Mouse (Mus musculus) CD4-positive helper T cell, adult 2 months (primary cell): ENCODE data around the gene Pkd1.
A peak's percentile ranks its signal among the peaks of the same experiment; 100 is the strongest.

Experiments used
- DNase-seq: peaks from one replicate; pipeline ENCODE4 v3.0.0-alpha.2; 2012; ENCODE audit warnings: low read depth, missing footprints, low spot score

The Pkd1 gene

DNA sequence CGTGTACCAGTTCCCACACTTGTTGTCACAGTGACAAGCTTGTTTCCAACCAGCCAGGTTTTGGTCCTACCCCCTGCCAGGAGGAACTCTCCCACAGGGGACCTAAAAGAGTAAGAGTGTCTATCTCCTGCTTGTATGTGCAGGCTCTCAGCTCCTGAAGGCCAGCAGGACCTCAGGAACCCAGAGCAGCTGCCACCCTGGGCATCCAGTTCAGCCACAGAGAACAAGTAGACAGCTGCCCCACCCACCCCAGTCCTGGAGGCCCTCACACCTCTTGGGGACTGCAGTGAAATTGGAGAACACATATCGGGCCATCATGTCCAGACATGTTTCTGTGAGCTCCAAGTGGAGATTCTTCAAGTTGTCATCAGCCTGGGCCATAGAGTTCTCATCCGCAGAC lies 54.9 kb downstream of the Pkd1 start:
- DNase-seq = no peak

DNA sequence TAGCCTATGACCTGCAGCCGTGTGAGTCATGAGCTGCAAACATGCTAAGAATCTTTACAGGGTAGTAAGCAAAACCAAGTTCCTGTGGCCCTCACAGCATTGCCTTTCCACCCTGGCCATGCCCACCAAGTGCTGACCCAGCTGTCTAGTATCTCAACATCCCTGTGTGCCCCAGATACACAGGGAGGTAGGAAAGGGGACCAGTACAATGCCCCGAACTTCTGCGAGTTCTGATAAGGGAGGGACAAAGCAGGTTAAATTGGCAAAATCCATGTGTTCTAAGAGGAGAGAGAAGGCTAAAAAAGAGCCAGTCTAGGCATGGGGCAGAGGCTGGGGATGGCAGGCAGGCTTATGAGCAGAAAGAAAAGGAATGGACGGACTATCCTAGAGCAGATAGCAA lies 58.7 kb downstream of the Pkd1 start:
- no peak for DNase-seq

DNA sequence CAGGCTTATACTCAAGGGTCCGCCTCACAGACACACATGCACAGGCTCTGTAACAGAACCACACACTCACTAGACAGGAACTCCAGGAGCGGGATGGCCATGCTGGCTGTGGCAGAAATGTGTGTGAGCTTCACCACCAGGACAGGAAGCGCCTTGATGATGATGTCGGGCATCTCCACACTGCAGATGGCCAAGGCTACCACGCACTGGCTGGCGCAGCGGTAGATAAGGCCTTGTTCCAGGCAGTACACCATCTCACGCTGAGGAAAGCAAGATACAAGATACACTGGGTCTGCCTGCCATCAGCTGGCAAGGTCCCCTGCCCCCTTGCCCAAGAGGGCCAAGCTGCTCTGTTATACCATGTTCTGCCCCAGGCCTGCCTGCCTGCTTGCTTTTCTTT lies 59.2 kb downstream of the Pkd1 start:
- DNase-seq = no peak

DNA sequence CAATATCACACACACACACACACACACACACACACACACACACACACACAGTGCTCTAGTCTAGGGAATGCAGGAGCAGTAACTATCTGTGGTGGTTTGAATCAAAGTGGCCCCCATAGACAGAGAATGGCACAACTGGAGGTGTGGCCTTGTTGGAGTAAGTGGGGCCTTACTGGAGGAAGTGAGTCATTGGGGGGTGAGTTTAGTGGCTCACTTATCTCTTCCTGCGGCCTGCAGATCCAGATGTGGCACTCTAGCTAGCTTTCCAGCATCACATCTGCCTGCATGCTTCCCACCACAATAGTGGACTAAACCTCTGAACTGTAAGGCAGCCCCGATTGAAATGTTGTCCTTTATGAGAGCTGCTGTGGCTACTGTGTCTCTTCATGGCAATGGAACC lies 61.1 kb downstream of the Pkd1 start:
- DNase-seq = no peak

DNA sequence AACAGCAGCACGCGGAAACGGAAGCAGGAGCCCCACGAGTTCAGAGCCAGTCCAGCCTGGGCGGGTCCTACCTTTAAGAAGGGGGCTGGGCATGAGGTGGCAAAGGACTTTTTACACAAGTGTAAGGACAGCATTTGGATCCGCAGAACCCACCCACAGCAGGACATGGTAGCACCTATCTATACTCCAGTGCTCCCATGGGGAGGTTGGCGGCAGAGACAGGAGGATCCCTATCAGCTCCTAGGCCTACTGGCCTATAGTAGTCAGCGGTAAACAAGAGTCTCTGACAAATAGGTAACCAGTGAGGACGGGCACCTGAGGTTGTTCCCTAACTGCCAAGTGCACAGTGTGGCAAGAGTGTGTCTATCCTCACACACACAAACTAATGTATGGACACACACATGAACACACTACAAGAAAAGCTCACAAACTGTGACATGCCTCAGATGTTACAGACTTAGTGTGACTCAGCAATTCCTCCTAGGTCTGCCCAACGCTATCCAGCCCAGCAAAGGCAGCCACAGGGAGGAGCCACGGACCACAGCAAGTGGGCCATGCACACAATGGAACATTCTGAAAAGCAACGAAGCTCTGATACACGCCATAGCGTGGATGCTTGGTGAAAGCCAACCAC lies 68.0 kb downstream of the Pkd1 start:
- DNase-seq = no peak

DNA sequence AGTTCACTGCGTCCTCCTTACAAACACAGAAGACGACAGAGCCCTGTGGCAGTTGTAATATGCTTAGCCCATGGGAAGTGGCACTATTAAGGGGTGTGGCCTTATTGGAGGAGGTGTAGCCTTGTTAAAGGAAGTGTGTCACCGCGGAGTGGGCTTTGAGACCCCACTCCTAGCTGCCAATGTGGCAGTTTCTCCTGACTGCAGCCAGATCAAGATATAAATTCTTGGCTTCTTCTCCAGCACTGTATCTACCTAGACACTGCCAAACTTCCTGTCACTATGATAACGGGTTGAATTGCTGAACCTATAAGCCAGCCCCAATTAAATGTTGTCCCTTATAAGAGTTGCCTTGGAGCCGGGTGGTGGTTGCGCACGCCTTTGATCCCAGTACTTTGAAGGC lies 75.8 kb downstream of the Pkd1 start:
- DNase-seq = no peak

DNA sequence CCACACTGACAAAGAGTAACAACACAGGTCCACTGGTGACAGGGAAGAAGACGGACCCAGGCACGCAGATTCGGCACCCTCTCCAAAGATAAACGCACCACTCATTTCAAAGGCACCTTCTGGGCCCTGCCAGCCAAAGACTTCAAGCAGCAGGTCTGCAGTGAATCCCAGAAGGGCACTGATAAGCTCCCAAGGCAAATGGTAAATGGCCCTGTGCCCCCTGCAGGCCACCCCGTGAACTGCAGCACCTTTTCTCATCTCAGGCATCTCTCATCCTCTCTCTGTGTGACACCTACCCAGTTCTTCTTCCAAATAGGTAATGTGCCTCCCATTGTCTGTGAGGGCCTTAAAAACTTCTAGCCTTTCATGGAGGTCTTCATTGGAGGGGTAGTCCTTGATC lies 79.0 kb downstream of the Pkd1 start:
- DNase-seq = peak; percentile 67

DNA sequence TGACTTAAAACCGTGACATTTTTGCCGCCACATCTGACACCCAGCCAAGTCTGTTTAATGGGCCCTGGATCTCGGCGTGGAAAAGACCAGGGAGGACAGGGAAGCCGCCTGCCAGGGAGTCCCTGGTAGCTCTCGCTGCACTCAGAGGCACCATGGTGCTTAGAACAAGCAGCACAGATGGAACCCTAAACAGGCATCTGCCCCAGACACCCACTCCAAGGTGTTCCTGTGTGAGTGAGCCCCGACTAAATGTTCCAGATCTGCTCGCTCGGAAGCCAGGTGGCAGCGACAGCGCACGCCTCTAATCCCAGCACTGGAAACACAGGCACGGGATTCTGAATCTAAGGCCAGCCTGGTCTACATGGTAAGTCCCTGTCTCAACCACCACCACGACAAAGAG lies 80.4 kb downstream of the Pkd1 start:
- DNase-seq = no peak

DNA sequence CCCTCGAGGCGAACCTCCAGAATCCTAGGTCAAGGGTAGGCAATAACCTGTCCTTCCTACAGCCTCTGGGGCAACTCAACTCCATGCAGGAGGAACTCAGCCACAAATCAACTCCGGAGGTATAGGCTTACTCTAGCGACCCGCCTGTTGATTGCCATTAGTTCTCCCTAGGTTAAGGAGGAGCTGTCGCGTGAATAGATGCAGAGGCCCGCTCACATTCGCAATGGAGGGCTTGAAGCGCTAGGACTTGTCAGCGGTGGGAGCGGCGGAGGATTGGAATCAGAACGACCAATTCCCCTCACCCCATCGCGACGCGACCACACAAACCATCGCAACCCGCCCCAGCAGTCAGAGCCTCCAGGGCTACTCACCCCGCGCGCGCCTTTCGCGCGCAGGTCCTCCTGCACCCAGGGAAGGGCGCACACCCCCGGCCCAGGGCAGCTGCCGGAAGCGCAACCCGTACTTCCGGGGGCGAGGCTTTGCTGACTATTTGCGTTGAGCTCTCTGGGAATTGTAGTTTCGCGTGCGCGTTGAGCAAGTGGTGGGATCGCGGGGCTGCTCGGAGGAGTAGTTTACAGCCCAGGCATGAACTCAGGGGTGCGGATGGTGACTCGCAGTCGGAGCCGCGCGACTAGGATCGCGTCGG lies 82.7 kb downstream of the Pkd1 start, which contains the start of the genes Tsc2 and Nthl1:
Gene Tsc2, minus strand, starts transcription at position 464 of the 646 bp plus-strand sequence.
Gene Nthl1, plus strand, starts transcription at position 514 of the 646 bp plus-strand sequence.
- DNase-seq = peak; percentile 85

DNA sequence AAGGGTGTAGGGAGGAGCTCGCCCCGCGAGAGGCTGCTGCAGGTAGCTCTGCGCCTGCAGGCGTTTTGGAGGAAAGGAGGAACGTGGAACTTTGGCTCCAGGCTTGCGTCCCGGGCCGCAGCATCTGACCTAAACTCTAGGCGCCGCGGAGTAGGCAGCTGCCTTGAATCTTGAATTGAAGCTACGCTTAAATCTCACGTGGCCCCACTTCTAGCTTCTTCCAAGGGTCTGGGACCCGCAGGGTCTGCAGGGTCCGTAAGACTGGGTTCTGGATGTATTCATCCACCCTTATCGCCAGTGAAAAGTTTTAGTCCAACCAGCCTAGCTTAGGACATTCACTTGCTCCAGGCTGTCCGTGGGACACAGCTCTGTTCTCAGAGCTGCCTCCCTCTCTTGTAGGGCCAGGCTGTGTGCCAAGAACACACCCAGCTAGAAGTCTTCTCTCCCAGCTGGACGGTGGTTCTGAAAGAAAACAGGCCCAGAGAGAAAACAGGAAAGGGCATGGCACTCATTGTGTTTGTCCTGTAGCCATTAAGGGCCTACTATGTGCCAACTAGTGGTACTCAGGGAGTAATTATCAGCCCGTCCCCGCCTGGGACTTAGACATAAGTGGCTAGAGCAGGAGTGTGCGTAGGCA lies 83.3 kb downstream of the Pkd1 start:
- DNase-seq = no peak

DNA sequence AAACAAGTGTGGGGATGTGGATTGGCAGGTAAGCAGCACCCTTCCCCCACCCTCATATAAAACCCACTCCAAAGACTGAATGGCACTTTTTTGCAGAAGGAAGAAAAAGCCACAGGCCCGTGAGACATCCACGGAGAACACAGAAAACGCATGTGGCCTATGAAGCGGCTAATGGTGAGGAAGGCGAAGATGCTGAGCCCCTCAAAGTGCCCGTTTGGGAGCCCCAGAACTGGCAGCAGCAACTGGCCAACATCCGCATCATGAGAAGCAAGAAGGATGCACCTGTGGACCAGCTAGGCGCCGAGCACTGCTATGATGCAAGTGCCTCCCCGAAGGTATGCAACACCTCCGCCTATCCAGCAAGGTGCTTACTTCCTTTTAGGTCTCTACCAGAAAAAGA lies 84.2 kb downstream of the Pkd1 start:
- no peak for DNase-seq

DNA sequence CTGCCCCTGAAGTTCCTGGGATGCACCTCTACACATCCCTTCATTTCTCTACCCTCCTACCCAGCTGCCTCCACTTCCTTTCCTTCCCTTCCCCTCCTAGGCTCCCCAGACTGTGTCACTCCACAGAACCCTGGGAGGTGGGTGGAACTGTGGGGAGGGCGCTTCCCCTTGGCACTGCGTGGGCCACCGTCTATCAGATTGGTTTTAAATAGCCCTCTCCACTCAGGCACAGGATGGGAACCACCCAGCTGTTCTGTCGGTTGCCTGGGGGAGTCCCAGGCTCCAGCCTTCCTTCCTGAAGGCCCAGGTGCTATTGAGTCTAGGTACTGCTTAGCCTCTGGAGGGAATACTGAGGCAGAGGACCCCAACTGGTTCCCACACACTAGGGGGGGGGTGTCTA lies 85.4 kb downstream of the Pkd1 start:
- no peak for DNase-seq

DNA sequence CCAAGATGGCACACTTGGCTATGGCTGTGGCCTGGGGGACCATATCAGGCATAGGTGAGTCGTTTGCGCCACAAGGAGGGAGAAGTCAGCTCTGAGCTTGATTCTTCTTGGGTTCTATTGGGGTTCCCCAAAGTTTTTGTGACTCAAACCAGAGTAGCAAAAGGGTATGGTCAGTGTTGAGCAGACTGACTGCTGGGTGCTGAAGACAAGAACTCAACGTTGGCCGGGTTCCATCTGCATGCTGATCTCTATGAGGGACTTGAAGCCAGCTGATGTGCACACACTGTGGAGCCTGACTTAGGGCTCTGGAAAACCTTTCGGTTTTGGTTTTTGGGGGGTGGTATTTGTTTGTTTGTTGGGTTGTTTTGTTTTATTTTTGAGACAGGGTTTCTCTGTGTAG lies 86.1 kb downstream of the Pkd1 start:
- no peak for DNase-seq

DNA sequence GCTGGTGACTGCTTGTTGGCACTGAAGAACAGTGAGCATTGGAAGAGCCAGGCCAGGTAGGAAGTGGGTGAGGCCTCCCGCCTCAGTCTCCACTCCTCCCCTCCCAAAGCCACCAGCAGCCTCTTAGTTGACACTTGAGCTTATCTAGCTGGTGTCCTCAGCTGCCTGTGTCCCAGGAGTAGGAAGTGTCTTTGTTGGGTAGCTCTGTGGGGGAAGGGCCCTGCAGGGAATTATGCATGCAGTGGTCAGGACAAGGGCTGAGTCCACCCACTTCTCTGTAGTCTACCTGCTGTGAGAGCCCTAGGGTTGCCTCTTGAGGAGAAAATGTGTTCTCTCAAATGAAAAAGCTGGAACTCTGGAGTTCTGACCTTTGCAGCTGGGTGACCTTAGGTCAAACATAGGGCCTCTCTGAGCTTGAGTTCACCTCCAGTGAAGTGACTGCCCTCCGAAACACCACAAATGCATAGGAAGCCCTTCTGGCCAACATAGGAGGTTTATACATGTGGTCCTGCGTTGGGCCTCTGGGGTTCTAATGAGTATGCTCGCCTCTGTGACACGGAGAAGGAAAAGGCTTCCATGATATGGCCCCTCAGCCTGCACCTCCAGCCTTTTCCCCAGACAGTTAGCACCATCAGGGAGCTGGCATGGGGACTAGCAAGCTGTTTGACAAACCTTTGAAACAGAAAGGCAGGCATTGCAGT lies 87.3 kb downstream of the Pkd1 start:
- DNase-seq = no peak

DNA sequence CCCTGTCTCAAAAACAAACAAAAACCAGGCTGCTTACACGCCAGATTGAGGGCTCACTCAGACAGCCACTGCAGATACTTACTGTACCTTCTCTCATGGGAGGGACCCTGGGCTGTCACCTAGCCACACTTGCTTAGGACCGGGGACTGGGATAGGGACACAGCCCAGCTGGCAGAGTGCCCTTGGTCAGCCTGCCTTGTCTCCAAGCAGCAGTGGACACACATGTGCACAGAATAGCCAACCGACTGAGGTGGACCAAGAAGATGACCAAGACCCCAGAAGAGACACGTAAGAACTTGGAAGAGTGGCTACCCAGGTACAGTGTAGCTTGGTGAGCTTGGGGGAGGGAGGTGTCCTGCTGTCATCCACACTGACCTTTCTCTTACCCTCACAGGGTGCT lies 88.6 kb downstream of the Pkd1 start:
- no peak for DNase-seq

DNA sequence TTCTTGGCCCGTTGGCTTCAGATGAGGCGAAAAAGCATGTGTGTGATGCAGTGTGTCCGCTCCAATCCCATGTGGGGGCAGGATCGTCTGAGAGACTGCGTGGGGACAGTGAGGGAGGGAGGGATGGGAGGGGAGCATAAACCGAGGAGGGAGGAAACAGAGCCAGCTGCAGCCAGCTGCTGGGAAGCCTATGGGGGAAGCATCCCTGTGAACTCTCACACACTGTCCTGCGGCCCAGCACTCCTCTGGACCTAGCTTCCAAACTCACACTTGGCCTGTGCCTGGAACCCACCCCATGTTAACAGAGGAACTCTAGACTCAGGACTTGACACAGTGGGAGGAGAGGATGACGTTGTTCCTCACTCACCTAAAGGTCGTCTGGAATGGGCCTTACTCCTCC lies 89.2 kb downstream of the Pkd1 start:
- DNase-seq = no peak

DNA sequence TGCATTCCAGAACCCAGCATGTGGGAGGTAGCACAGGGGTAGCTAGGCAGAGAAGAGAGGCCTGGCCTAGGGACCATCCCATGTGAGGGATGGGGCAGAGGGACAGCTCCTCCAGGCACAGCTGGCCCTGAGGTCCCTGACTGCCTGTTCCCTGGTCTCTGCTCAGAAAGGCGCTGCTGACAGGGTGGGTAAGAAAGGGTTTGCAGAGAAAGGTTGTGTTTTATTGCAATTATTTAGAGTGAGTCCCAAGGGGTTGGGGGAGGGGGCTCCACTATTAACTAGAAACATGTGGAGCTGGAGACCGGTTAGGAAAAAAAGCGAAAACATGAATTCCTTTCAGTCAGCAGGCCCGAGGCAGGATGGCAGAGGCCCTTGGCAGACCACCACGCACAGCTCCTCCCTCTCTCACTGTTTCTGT lies 89.9 kb downstream of the Pkd1 start:
- no peak for DNase-seq

DNA sequence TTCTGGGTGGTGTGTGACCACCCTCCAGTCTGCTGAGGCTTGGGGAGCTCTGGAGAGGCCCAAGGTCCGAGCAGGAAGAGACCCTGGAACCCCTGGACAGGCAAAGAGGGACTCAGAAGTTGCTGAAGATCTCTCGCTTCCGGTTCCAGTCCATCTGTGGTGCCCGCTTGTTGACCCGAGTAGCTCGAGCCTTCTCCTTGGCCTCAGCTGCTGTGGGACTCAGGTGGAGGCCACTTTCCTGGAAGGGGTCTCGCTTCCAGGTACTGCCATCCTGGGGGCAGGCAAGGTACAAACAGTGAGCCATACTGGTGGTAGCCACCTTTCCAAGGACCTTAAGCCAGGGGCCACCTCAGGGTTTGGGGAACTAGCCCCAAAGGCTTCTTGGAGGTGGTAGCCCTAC lies 90.5 kb downstream of the Pkd1 start:
- DNase-seq = no peak

DNA sequence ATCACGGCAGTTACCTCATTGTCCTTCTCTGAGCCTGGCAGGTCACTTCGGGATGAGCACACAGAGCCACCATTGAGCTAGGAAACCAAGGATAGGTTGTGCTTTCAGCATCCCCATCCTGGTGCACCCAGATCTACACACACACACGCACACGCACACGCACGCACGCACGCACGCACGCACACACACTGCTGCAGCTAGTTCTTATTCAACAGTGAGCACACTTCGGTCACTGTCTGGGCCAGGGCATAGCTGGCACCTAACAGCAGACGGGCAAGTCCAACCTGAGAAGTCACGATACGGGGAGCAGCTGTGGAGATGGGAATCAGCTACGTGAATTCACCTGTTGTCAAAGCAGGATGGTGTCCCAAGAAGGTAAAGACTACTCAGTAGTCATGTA lies 90.9 kb downstream of the Pkd1 start:
- DNase-seq = no peak

DNA sequence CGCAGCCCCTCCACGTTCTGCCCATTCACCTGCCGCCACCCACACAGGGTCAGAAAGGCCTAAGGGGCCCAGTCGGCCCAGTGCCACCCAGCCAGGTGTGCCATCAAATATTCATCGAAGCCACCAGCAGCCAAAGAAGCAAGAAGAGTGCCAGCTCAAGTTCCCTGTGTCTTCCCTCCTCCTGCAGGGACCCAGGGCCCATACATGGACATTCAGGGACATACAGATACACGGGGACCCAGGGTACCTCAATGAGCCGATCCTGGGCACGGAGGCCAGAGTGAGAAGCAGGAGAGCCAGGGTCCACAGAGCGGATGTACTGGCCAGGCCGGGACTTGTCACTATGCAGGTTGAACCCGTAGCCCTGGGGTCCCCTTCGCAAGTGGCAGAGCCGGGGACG lies 92.3 kb downstream of the Pkd1 start:
- DNase-seq = no peak

DNA sequence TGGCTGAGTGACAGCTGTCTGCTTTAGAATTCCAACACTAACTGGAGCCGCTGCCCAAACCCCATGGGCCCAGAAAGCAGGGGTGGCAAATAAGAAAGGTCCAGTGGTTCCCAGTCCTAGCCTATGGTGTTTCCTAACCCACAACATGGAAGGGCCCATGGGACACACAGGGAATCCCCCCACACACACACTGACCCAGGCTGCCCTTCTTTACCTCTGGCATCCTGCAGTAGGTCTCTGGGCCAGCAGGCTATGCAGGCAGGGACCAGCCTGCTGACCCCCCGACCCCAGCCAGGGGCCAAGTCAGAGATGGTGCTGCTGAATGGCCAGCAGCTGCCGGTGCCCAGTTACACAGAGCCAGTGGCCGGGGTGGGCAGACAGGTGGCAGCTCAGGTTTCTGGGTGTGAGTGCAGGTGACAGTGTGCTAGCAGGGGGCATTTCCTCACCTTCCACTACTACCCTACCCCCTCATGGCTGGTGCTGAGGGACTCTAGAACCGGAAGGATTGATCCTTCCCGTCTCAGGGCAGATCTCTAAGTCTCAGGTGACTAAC lies 93.2 kb downstream of the Pkd1 start:
- no peak for DNase-seq

DNA sequence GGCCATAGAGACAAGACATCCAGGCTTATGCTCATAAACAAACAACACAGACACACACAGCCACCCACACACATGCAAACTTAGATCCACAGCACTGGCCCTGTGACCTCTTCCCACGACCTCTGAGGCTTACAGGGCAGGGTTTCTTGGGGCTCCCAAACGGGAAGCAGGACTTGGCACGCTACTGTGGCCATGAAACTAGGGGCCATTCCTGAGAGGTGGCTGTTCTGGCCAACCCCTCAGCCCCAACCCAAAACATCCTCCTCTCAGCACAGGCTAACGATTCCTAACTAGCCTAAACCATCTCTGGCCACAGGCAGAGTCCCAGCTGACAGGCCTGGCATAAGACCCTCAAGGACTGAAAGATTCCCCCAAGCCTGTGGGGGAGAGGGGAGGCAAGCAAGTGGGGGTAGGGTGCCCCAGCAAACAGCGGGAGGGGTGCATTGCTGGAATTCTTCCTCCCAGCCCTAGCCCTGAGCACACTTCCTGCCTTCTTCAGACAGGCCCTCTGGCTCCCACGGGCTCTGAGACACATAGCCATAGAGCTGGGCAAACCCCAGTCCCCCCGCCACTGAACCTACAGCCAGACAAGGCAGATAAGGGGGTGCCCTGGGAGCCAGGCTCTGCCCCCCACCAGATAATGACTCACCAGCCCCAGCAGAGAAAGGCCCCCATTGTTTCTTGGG lies 94.5 kb downstream of the Pkd1 start:
- DNase-seq = no peak
